Mouse (Mus musculus): Measurements from ENCODE around the gene Utrn.

DNA sequence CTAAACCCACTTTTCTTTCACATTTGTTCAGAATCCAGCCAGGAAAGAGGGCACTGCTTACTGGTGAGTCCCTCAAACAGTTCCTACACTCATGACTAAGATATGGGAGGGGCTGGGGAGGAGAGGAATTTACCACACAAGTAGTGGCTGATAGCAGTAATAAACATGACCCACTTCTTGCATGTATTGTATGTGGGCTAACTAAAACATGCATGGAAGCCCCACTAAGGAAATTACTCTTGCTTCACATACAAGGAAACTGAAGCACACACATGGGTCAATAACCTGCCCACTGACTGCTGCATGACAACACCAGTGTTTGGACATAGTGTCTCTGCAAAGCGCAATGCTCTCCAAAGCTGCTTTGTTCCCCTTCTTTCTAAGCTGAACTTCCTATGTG, 333.9 kb downstream of the Utrn start:
- TF ChIP-seq EP300 (IDR thresholded peaks at IDR 0.05; ENCODE audit: insufficient read depth, low read depth, low read length) (no peak), CTCF (IDR thresholded peaks at IDR 0.05; ENCODE audit: low read depth, low read length) (no peak)

Data from ES-Bruce4 (cell line).